Mouse (Mus musculus) macrophage (primary cell): ENCODE data around the gene Dnttip1. TPM values are rescaled to one million over a fixed set of nuclear protein-coding genes. Genes with fewer than 3 reads are reported as not detected.
"Not testable (repeated sequence)": the region's sequence is repeated elsewhere in the genome, so short reads cannot be mapped to it uniquely, and the experiment has no call there.

Source experiments
- H3K27ac ChIP-seq: fragments of 350-480 bp; formaldehyde crosslinking; 2 replicates; pipeline ENCODE4 v1.9.0; 2021
- H3K36me3 ChIP-seq: fragments of 350-480 bp; formaldehyde crosslinking; 2 replicates; pipeline ENCODE4 v1.9.0; 2021; ENCODE audit errors: inconsistent target
- H3K4me3 ChIP-seq: fragments of 350-480 bp; formaldehyde crosslinking; 2 replicates; pipeline ENCODE4 v1.9.0; 2021; ENCODE audit errors: inconsistent target
- H3K79me2 ChIP-seq: fragments of 350-480 bp; formaldehyde crosslinking; 2 replicates; pipeline ENCODE4 v1.9.0; 2021; ENCODE audit errors: inconsistent target
- WGBS: methylation state at CpG from one replicate; pipeline ENCODE4 v1.1.7; 2026; ENCODE audit warnings: inconsistent platforms; ENCODE audit not compliant: missing documents; 5-methylcytosine and 5-hydroxymethylcytosine counted together
- polyA plus RNA-seq: library from polyadenylated mRNA; stranded (reverse); fragments of 250-400 nt; gene quantifications from 3 replicates; pipeline ENCODE4 v1.2.4, GENCODE M21; 2018; ENCODE audit warnings: inconsistent platforms

Gene Dnttip1
- polyA plus RNA-seq, 1 experiment from 2014 or later = 27.5 TPM

DNA sequence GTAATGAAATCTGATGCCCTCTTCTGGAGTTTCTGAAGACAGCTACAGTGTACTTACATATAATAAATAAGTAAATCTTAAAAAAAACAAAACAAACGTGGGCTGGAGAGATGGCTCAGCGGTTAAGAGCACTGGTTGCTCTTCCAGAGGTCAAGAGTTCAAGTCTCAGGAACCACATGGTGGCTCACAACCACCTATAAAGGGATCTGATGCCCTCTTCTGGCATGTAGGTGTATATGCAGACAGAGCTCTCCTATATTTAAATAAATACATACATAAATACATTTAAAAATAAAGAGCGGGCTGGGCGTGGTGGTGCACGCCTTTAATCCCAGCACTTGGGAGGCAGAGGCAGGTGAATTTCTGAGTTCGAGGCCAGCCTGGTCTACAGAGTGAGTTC is 52.8 kb downstream of the Dnttip1 start:
- H3K79me2 ChIP-seq = peaks cover 34% of the 10 kb centered on the region
- H3K27ac ChIP-seq, H3K4me3 ChIP-seq: not testable (repeated sequence)
- WGBS = 72% methylated on average over 5 of the region's 6 CpGs
- peaks cover 46% of the 10 kb centered on the region for H3K36me3 ChIP-seq

DNA sequence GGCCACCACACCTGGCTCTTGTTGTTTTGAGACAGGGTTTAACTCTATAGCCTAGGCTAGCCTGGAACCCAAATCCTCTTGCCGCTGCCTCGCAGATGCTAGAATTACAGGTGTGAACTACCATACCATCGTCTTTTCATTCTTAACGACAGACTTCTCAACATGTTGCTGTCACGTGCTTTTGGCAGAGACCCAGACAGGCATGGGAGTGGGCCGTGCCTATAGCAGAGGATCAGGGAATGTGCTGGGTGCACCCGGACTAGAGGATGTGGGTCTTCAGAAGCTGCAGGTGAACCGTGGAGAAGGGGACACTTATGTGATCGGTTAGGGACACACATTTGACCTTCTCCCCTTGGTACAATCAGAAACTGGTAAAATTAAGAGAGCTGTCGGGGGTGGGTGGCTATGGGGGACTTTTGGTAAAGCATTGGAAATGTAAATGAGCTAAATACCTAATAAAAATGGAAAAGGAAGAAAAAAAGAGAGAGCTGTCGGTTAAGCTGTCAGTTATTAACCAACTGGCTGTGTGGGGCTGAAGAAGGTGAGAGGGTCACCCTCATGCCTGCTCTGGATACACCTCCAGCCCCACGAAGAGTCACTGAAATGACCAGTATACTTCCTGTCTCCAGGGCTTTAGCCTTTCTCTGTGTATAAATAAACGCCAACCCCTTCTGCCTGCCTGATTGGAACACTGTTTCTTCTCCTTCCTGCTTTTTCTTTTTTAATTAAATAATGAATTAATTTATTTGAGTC is 54.6 kb downstream of the Dnttip1 start:
- Histone ChIP-seq H3K4me3 (no peak overlapping the region), H3K27ac (no peak overlapping the region), H3K79me2 (peaks cover 47% of the 10 kb centered on the region), H3K36me3 (peaks cover 36% of the 10 kb centered on the region)
- WGBS = 93% methylated on average over 13 of the region's 13 CpGs

DNA sequence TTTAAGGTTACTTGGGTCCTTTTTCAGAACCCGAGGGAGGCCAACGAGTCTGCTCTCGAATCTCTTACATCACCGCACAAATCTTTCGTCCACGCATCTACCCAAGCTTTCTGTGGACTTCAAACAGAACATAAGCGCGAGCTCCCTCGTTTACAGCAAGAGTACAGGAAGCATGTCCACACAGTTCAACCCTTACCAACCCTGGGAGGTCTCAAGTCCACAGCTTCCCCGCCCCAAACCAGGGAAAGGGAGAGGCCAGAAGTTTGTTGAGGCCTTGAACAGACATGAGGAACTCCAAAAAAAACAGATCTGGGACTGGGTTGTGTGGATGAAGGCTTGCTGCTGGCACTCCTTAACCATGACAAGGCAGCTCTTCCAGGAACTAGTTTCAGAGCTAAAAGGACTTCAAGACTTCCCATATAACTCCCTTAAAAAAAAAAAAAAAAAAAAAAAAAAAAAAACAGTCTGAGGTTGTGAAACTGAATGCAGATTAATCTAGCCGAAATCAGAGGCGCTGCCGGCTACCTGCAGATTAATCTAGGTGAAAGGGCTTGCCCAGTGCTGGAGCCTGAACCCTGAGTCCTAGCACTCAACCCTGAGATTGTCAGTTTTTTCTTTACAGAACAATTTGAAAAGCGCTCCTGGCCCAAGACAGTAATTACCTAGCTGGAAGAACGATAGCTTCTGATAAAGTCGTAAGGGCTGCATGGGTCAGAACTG is 57.6 kb downstream of the Dnttip1 start:
- peaks cover 16% of the 10 kb centered on the region; the same call in 1 of the 2 replicates for H3K36me3 ChIP-seq
- WGBS = 75% methylated on average over 16 of the region's 16 CpGs
- H3K4me3 ChIP-seq = peak overlapping the region; percentile 91
- H3K79me2 ChIP-seq = peaks cover 71% of the 10 kb centered on the region
- H3K27ac ChIP-seq = no peak overlapping the region

DNA sequence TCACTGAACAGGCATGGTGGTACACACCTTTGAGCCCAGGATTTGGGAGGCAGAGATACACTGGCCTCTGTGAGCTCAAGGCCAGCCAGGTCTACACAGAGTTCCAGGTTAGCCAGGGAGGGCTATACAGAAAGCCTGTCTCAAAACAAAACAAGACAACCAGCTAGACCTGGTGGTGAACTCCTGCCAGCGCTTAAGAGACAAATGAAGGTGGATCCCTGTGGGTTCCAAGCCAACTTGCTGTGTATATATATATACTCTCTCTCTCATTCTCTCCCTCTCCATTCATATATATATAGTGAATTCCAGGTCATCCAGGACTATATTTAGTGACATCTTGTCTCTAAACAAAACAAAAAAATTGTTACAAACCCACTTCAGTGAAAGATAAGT is 58.1 kb downstream of the Dnttip1 start:
- WGBS = 78% methylated on average over 1 of the region's 1 CpGs
- Histone ChIP-seq H3K79me2 (peaks cover 71% of the 10 kb centered on the region), H3K27ac (peak overlapping the region; percentile 85), H3K4me3 (peak overlapping the region; percentile 91), H3K36me3 (peaks cover 18% of the 10 kb centered on the region; the same call in 1 of the 2 replicates)

DNA sequence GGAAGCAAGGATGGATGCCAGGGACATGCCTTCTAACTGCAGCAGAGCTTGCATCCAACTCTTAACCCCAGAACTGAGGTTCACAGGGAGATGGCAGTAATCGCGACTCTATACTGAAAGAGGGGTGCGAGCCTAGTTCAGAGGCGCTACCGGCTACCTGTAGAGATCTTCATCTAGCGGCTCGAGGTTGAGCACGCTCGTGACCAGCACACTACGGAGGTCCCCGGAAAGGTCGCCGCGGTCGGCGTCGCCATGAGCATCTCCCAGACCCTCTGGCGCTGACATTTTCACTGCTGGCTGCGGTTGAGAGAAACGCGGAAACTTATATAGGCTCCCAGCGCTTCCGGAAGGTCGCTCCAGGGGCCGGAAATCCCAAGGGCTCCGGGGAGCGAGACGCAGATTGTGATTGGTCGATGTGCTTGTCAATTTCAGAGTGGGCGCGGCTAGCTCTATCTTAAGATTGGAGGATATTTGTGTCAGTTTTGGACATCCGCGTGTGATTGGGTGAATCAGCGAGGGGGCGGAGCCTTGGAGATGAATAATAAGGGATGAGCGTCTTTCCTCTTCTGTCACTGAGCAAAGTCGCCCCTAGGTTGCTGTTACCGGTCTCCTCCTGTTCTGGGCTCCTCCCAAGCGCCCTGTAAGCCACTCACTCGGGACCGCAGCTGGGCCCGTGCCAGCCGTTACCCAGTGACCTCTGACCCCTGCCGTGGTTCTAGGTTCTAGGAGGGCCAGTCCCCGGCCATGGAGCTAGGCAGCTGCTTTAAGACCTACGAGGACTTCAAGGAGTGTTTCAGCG is 58.9 kb downstream of the Dnttip1 start, which contains the start of the genes Acot8 and Zswim3:
Acot8 (minus strand) TSS at position 350 of the 799 bp plus-strand sequence.
Zswim3 (plus strand) TSS at position 566 of the 799 bp plus-strand sequence.
- Histone ChIP-seq H3K79me2 (peaks cover 71% of the 10 kb centered on the region), H3K27ac (peak within 1 kb of the TSS; percentile 85), H3K4me3 (peak within 1 kb of the TSS; percentile 91), H3K36me3 (peaks cover 16% of the 10 kb centered on the region; the same call in 1 of the 2 replicates)
- WGBS = 2% methylated on average over 46 of the region's 47 CpGs

DNA sequence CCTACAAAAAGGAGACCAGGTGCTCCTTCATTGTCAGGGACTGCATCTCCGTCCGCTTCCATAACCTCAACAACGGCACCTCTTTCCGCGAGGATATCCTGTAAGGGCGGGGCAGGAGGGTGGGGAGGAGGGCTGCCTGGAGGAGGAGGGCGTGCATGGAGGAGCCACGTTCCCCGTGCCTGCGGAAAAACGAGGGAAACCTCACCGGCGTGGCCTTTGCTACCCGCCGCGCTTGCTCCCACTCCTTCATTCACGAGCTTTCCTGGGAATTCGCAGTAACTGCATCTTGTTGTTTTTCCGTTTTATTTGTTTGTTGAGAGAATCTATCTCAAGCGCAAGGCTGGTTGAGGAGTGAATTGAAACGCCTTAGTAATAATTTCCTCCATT is 59.5 kb downstream of the Dnttip1 start:
- peak overlapping the region; percentile 91 for H3K4me3 ChIP-seq
- H3K36me3 ChIP-seq = peaks cover 11% of the 10 kb centered on the region; the same call in 1 of the 2 replicates
- H3K27ac ChIP-seq = peak overlapping the region; percentile 85
- 2% methylated on average over 21 of the region's 21 CpGs for WGBS
- peaks cover 68% of the 10 kb centered on the region for H3K79me2 ChIP-seq

DNA sequence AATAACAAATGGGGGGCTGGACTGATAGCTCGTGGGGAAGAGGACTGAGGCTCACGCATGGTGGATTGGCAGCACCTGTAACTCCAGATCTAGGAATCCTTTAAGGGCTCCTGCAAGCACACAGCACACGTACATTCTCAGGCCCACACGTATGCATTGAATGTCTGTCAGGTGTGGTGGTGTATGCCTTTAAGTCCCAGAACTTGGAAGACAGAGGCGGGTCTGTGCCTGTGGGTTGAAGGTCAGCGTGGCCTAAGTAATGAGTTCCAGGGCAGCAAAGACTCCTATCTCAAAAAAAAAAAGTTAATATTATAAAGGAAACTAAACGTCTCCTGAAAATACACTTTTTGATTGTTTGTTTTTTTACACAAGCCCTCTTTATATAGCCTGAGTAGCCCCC is 60.8 kb downstream of the Dnttip1 start:
- H3K36me3 ChIP-seq = peaks cover 3% of the 10 kb centered on the region; the same call in 1 of the 2 replicates
- no peak overlapping the region for H3K27ac ChIP-seq
- no peak overlapping the region for H3K4me3 ChIP-seq
- peaks cover 56% of the 10 kb centered on the region for H3K79me2 ChIP-seq
- 98% methylated on average over 7 of the region's 7 CpGs for WGBS

DNA sequence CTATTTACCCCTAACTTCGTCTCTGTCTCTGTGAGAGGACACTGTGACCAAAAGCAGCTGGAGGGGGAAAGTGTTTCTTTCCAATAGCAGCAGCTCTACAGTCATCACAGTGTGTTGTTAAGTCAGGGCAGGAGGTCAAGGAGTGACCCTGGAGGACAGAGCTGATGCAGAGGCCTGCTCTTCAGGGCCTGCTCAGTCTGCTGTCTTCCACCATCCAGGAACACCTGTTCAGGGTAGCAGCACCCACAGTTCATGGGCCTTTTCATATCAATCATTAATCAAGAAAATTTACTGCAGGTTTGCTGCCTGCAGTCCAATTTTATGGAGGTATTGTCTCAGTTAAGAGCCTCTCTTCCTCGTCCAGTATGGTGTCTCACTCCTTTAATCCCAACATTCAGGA is 67.8 kb downstream of the Dnttip1 start:
- no peak overlapping the region for H3K27ac ChIP-seq
- WGBS = 93% methylated on average over 2 of the region's 2 CpGs
- peaks cover 3% of the 10 kb centered on the region; the same call in 1 of the 2 replicates for H3K36me3 ChIP-seq
- H3K4me3 ChIP-seq = no peak overlapping the region
- H3K79me2 ChIP-seq = no peaks in the 10 kb centered on the region

DNA sequence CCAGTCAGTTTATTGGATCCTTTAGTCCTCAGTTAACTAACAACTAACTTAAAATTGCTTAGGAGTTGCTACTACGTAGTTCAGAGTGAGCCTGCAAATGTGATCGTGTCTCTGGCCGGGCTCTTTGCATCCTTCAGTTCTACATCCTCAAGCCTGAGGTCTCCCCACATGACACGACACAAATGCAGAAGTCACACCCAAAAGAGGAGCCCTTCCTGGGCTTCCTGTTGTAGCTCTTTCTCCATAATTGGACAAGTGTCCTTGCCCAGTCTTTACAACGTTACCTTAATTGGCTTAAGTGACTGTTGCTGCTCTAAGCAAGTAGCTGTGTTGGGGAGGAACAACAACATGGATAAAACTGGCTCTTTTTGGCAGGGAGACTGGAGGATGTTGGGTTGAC is 69.6 kb downstream of the Dnttip1 start:
- Histone ChIP-seq H3K36me3 (peaks cover 6% of the 10 kb centered on the region; the same call in 1 of the 2 replicates), H3K4me3 (no peak overlapping the region), H3K79me2 (no peaks in the 10 kb centered on the region), H3K27ac (0 out of 2 replicates have a peak overlapping the region, but pooled peaks have one; percentile 7)
- WGBS = 29% methylated on average over 5 of the region's 5 CpGs

DNA sequence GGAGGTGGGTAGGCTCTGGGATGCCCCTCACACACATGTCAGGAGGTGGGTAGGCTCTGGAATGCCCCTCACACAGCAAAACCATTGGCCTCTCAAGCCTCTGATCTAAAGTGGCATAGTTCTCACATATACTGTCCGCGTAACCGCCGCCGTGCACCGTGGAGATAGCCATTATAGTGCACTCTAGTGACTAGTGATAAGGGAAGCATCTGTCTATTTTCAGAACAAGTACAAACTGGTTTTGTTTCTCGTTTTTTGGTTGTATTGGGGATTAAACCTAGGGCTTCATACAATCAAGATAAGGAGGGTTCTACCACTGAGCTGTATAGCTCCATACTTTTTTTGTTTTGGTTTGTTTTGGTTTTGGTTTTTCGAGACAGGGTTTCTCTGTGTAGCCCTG is 70.0 kb downstream of the Dnttip1 start:
- Histone ChIP-seq H3K36me3 (peaks cover 9% of the 10 kb centered on the region; the same call in 1 of the 2 replicates), H3K4me3 (no peak overlapping the region), H3K27ac (0 out of 2 replicates have a peak overlapping the region, but pooled peaks have one; percentile 7), H3K79me2 (no peaks in the 10 kb centered on the region)
- 93% methylated on average over 8 of the region's 8 CpGs for WGBS

DNA sequence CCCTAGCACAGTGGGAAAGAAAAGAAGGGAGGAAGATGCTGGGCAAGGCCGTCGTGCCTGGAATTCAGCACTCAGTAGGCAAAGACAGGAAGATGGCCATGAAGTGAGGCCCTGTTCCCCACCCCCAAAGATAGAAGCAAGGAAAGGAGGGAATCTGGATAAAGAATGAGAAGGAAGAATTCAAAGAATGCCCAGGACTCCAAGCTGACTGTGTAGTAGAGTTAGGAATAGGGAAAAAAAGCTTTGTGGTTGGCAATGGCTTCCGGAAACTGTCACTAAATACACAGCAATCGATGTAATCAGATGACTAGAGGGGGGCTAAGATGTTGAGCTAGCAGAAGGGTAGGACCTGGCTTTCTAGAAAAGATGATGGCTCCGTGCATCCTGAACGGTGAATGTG is 71.4 kb downstream of the Dnttip1 start:
- H3K79me2 ChIP-seq = no peaks in the 10 kb centered on the region
- H3K27ac ChIP-seq = no peak overlapping the region
- H3K36me3 ChIP-seq = peaks cover 9% of the 10 kb centered on the region; the same call in 1 of the 2 replicates
- no peak overlapping the region for H3K4me3 ChIP-seq
- 92% methylated on average over 6 of the region's 6 CpGs for WGBS

DNA sequence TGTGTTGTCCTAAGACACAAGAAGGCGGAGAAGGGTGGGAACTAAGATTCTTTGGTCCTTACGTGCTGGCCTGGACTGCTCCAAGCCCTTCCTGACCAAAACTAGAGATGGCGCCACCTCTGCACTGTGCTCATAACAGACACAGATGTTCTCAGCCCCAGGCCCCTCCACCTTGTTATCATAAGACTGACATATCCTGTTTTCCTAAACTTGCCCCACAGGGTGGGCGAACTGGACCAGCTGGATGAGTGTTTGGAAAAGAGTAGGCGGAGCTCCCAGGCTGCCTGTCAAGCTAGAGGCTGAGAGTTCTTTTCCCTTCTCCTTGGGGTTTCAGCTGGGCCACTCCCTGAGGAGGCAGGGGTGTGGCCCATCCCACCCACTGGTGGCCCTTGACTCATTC is 71.9 kb downstream of the Dnttip1 start:
- Histone ChIP-seq H3K79me2 (no peaks in the 10 kb centered on the region), H3K27ac (no peak overlapping the region), H3K4me3 (no peak overlapping the region), H3K36me3 (peaks cover 9% of the 10 kb centered on the region; the same call in 1 of the 2 replicates)
- WGBS = 92% methylated on average over 5 of the region's 5 CpGs
